ENCODE assay signal across 1 mouse cellular context in genomic region chr4:117119636-117120035, GRCm38 (mm10).
TF ChIP-seq lines count a peak whose summit lies in the region.

No protein-coding gene starts in this region.

TF ChIP-seq in CH12.LX, 34 proteins besides CTCF, POLR2A, EP300 and RAD21 (continued from another document):
- TF ChIP-seq MEF2A (IDR thresholded peaks at IDR 0.05; ENCODE audit: borderline replicate concordance, low read depth, low read length) (no peak), USF1 (IDR thresholded peaks at IDR 0.05; ENCODE audit: low read depth, low read length) (no peak), IRF4 (IDR thresholded peaks at IDR 0.05; ENCODE audit: low read depth, low read length) (no peak), KAT2A (IDR thresholded peaks at IDR 0.05; ENCODE audit: insufficient replicate concordance, low read length) (no peak)
